Mouse (Mus musculus): ENCODE measurements around the gene Sept1.

- TF ChIP-seq GATA1 (IDR thresholded peaks at IDR 0.05; ENCODE audit: borderline replicate concordance, low read length), result no peak
- no peak for TF ChIP-seq CTCF (IDR thresholded peaks at IDR 0.05; ENCODE audit: low read depth, low read length)
- TF ChIP-seq TAL1 (conservative IDR thresholded peaks at IDR 0.05; ENCODE audit: low read depth, low read length), result no peak
These were observed 20.4 kb upstream of the Sept1 start for GRCm38 (mm10) chr7:127253341-127253740.

Measured in G1E (cell line).